Mouse (Mus musculus) G1E (cell line): ENCODE data around the gene Neurl4. TPM values are rescaled to one million over a fixed set of nuclear protein-coding genes. Genes with fewer than 3 reads are reported as not detected.
"Not testable (repeated sequence)": the region's sequence is repeated elsewhere in the genome, so short reads cannot be mapped to it uniquely, and the experiment has no call there.

ENCODE experiments used
- ATAC-seq: 2 replicates; pipeline ENCODE4 v1.8.0; 2016; ENCODE audit warnings: mild to moderate bottlenecking; ENCODE audit not compliant: insufficient number of reproducible peaks, poor library complexity, low FRiP score, severe bottlenecking; ENCODE audit errors: extremely low read depth
- DNase-seq: peaks from one replicate; pipeline ENCODE4 v3.0.0; 2012; ENCODE audit warnings: low spot score
- H3K27me3 ChIP-seq: 2 replicates; pipeline ENCODE4 v1.6.1; 2012; ENCODE audit warnings: mild to moderate bottlenecking, low read length, inconsistent platforms; ENCODE audit not compliant: insufficient read depth
- H3K36me3 ChIP-seq: replicated peaks from 2 replicates; pipeline ENCODE3; 2012; ENCODE audit warnings: mild to moderate bottlenecking, inconsistent platforms
- H3K4me1 ChIP-seq: 2 replicates; pipeline ENCODE4 v1.6.1; 2012; ENCODE audit warnings: low read depth, low read length, inconsistent platforms, mixed read lengths; ENCODE audit not compliant: insufficient read depth
- H3K4me3 ChIP-seq: 2 replicates; pipeline ENCODE4 v1.5.1; 2012; ENCODE audit warnings: low read depth, mild to moderate bottlenecking, inconsistent platforms, low read length, moderate library complexity, mixed read lengths
- H3K9me3 ChIP-seq: replicated peaks from 2 replicates; pipeline ENCODE4 v1.6.1; 2012; ENCODE audit warnings: inconsistent platforms
- CTCF ChIP-seq: IDR thresholded peaks from 2 replicates; pipeline ENCODE4 v1.5.1; 2012; ENCODE audit warnings: low read depth, low read length, inconsistent platforms, mixed read lengths
- GATA1 ChIP-seq: IDR thresholded peaks from 2 replicates; pipeline ENCODE4 v1.6.1; 2012; ENCODE audit warnings: borderline replicate concordance, low read length, inconsistent platforms, mixed read lengths
- GATA2 ChIP-seq: IDR thresholded peaks from 2 replicates; pipeline ENCODE4 v1.6.1; 2012; ENCODE audit warnings: low read depth, low read length, inconsistent platforms, borderline replicate concordance
- POLR2AphosphoS5 ChIP-seq: IDR thresholded peaks from 2 replicates; pipeline ENCODE4 v1.6.1; 2012; ENCODE audit warnings: low read depth, low read length, inconsistent platforms; ENCODE audit not compliant: insufficient replicate concordance
- TAL1 ChIP-seq: conservative IDR thresholded peaks from 2 replicates; pipeline ENCODE4 v1.6.1; 2012; ENCODE audit warnings: low read depth, low read length, inconsistent platforms, mixed read lengths
- polyA plus RNA-seq: library from polyadenylated mRNA; stranded (reverse); fragments of >175 nt; gene quantifications from 2 replicates; pipeline ENCODE4 v1.2.3, GENCODE M21; 2012
- total RNA-seq, 2 experiments: library from RNA; stranded (forward) in 1 of 2; stranded (reverse) in 1 of 2; fragments of 200-1000 nt in 1 of 2; fragments of >200 nt in 1 of 2; fragmentation: Nextera tagmentation in 1 of 2; gene quantifications; 2 replicates each; pipeline ENCODE4 v1.2.3; 2014 to 2017

Neurl4 gene
- 25.7 and 39.6 TPM in 2 replicates for total RNA-seq (2014; fragmentation: Nextera tagmentation)
- 27.2 and 30.2 TPM in 2 replicates for total RNA-seq (2017)
- polyA plus RNA-seq = 87.0 and 110 TPM in 2 replicates

DNA sequence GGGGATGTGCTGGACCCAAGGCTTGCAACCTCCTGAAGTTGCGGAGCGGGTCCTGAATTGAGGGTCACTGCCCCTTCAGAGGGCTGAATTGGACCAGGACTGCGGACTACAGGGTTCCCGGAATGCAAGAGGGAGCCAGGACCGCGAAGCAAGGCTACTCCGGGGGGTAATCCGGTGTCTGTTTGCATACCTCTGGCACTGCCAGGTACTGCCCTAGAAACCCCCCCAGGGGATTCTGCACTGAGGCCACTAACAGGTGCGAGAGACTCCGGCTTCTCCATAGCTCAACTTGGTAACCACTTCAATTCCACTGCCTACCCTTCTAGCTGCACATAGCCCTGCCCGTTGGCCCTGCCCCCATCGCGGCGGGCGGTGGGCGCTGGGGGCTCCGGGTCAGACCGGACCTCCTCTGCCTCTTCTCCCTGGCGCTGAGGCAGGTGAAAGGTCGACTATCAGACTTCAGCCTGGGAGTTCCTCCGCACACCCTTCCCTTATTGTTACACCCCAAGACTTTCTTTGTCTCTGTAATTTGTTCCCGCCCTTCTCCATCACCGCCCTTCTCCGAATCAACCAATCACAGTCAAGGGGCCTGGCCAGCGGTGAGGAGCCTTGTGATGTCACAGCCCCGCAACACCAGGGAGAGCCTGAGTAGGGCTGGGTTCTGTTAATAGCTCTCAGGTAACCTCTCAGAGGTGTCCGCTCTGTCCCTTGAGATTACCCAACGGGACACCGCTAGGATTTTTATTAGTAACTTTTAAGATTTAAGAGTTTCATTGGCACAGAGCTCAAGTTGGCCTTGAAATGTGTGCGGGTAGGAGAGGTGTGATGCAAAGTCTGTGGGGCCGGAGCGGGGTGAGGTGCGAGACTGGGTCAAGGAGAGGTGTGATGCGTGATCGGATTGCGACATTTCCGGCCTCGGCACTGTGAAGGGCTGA, at the start of gene Neurl4, which contains the start of gene 2810408A11Rik:
Gene Neurl4 (plus strand): TSS at position 602 of the 935 bp plus-strand sequence.
Gene 2810408A11Rik (minus strand): TSS at position 517 of the 935 bp plus-strand sequence.
- Histone ChIP-seq H3K9me3 (no peaks in the 10 kb centered on the region), H3K4me1 (peaks cover 57% of the 10 kb centered on the region), H3K27me3 (no peaks in the 10 kb centered on the region), H3K4me3 (peak within 1 kb of the TSS; percentile 97), H3K36me3 (peaks cover 34% of the 10 kb centered on the region)
- TF ChIP-seq POLR2AphosphoS5 (no peak; the same call in 1 of the 2 replicates), CTCF (no peak), GATA2 (no peak), TAL1 (no peak), GATA1 (no peak)
- peak; percentile 87 for ATAC-seq
- DNase-seq = peak; percentile 99

DNA sequence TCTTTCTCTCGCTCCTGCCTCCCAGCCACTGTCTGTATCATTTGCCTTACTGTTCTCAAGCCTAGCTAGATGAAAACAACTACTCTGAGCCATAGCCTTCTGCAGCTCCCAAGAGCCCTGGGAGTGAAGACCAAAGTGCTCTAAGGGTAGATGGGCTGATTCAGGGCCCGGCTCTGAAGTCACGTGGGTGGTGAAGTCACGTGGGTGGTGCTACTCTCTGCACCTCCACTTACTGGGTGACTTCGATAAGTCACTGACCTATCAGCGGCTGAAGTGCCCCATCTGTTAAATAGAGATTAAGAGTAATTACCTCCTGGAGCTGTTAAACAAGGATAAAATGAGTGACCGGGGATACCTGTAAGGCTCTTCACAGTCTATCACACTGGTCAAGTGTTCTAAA, 46.9 kb upstream of the Neurl4 start:
- no peak for TF ChIP-seq GATA1
- TF ChIP-seq GATA2 = no peak
- TF ChIP-seq TAL1 = peak; percentile 96
- TF ChIP-seq CTCF = no peak
- H3K9me3 ChIP-seq = no peaks in the 10 kb centered on the region
- peaks cover 73% of the 10 kb centered on the region for H3K4me1 ChIP-seq
- DNase-seq = peak; percentile 95
- peak overlapping the region; percentile 67; the same call in 1 of the 2 replicates for H3K4me3 ChIP-seq
- H3K27me3 ChIP-seq = peaks cover 18% of the 10 kb centered on the region
- peak; percentile 89 for ATAC-seq
- peaks cover 43% of the 10 kb centered on the region for H3K36me3 ChIP-seq

- Histone ChIP-seq H3K27me3 (peaks cover 21% of the 10 kb centered on the region), H3K4me1 (peaks cover 71% of the 10 kb centered on the region), H3K4me3 (peak overlapping the region; percentile 59; the same call in 1 of the 2 replicates), H3K36me3 (peaks cover 36% of the 10 kb centered on the region), H3K9me3 (no peaks in the 10 kb centered on the region)
- DNase-seq = no peak
- TF ChIP-seq TAL1 = no peak
- no peak for TF ChIP-seq GATA2
- no peak for TF ChIP-seq POLR2AphosphoS5
- TF ChIP-seq CTCF = no peak
- no peak for TF ChIP-seq GATA1
- ATAC-seq = no peak
These were observed 46.2 kb upstream of the Neurl4 start for GRCm38 (mm10) chr11:69854680-69855079.

DNA sequence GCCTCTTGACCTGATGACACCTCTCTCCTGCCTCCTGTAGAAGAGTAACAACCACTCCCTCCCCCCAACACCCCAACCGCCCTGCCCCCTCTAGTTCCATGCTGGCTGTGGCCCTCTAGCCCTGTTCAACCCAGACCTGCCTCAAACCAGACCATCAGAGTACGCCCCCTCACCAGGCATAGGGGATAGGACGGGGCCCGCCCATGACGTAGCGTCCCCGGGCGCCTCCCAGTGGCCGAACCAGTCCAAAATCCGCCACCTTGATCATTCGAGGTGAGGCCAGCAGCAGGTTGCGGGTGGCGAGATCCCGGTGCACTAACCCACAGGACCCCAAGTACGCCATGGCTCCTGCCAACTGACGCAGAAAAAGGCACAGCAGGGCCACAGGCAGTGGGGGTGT, 45.5 kb upstream of the Neurl4 start:
- Histone ChIP-seq H3K4me3 (peak overlapping the region; percentile 59; the same call in 1 of the 2 replicates), H3K9me3 (no peaks in the 10 kb centered on the region), H3K4me1 (peaks cover 65% of the 10 kb centered on the region), H3K27me3 (peaks cover 26% of the 10 kb centered on the region), H3K36me3 (peaks cover 29% of the 10 kb centered on the region)
- no peak for ATAC-seq
- DNase-seq = peak; percentile 72
- TF ChIP-seq CTCF (peak; percentile 21; the same call in 1 of the 2 replicates), TAL1 (no peak), GATA1 (no peak), GATA2 (no peak), POLR2AphosphoS5 (no peak)

DNA sequence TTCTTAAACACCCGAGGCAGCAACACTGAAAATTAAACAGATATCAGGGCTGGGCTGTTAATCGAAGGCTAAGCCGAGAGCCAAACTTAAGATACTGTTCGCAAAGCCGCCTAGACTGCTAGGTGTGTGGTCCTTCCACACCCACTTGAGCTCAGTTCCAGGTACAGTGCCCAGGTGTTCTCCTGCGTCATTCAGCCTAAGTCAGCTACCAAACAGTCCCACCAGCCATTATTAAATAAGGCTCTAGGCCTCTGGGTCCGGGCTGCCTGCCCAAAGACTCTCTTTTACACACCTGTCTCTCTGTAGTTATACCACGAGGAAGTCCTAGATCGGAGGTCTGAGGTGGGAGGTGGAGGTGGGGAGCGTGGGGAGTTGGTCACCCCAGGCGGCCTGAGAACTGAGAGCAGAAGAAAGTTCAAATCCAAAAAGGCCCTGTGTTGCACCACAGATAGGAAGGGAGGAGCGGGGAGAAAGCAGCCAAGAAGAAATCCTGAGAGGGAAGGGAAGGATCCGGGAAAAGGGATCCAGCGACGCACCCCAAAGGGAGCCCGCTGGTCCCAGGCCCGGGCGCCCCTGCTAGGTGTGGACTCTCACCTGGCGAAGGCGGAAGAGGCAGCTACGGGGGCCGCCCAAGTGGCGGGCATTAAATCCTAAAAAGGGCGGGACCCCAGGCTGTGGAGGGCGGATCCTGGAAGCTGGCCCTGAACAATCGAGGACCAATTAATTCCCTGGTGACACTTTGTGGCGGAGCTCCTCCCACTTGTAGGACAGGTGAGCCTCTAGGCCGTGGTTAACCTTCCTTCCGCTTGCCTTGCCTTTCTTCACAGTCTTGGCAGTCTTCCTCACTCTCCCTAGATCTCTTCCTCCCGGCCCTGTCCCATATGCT, 42.5 kb upstream of the Neurl4 start, which contains the start of gene Tnk1:
Gene Tnk1 (minus strand): TSS at position 618 of the 886 bp plus-strand sequence.
- Histone ChIP-seq H3K4me1 (peaks cover 35% of the 10 kb centered on the region), H3K36me3 (no peaks in the 10 kb centered on the region), H3K9me3 (no peaks in the 10 kb centered on the region), H3K27me3 (peaks cover 27% of the 10 kb centered on the region), H3K4me3 (no peak within 1 kb of the TSS)
- ATAC-seq = no peak
- DNase-seq = no peak
- TF ChIP-seq GATA2 = no peak
- no peak for TF ChIP-seq POLR2AphosphoS5
- no peak for TF ChIP-seq TAL1
- TF ChIP-seq GATA1 = no peak
- no peak for TF ChIP-seq CTCF

- ATAC-seq, H3K36me3 ChIP-seq, DNase-seq, H3K4me3 ChIP-seq, H3K9me3 ChIP-seq: not testable (repeated sequence)
- H3K4me1 ChIP-seq = peaks cover 12% of the 10 kb centered on the region
- H3K27me3 ChIP-seq = peaks cover 36% of the 10 kb centered on the region
These were observed 37.1 kb upstream of the Neurl4 start for GRCm38 (mm10) chr11:69863729-69864128.
